Mouse (Mus musculus): ENCODE data around the gene Ppp1r9a. TPM values are rescaled to one million over a fixed set of nuclear protein-coding genes. Genes with fewer than 3 reads are reported as not detected.

Ppp1r9a gene
- polyA plus RNA-seq, 1 experiment from 2014 or later: 37.4 TPM

- Histone ChIP-seq H3K9me3 (replicated peaks; ENCODE audit: control insufficient read depth, low read length, poor library complexity, severe bottlenecking) (no peaks in the 10 kb centered on the region), H3K27me3 (ENCODE audit: control insufficient read depth, insufficient read depth, low read depth, low read length) (no peaks in the 10 kb centered on the region), H3K36me3 (ENCODE audit: control insufficient read depth, insufficient read depth, low read length) (no peaks in the 10 kb centered on the region; the same call in 1 of the 2 replicates), H3K4me3 (ENCODE audit: low read depth, low read length) (no peak overlapping the region), H3K4me2 (ENCODE audit: low read length) (no peak overlapping the region), H3K4me1 (ENCODE audit: control insufficient read depth, insufficient read depth, low read length) (no peaks in the 10 kb centered on the region), H3K9ac (ENCODE audit: low read depth, low read length) (no peak overlapping the region), H3K27ac (ENCODE audit: low read length) (no peak overlapping the region)
- WGBS: 46% methylated on average over 3 of the region's 3 CpGs
- no peak for ATAC-seq
Observed at GRCm38 (mm10) chr6:5120229-5120628, 217.5 kb downstream of the Ppp1r9a start.

- Histone ChIP-seq H3K27ac (ENCODE audit: low read length) (no peak overlapping the region), H3K36me3 (ENCODE audit: control insufficient read depth, insufficient read depth, low read length) (no peaks in the 10 kb centered on the region), H3K9me3 (replicated peaks; ENCODE audit: control insufficient read depth, low read length, poor library complexity, severe bottlenecking) (no peaks in the 10 kb centered on the region), H3K9ac (ENCODE audit: low read depth, low read length) (no peak overlapping the region), H3K4me2 (ENCODE audit: low read length) (no peak overlapping the region), H3K4me1 (ENCODE audit: control insufficient read depth, insufficient read depth, low read length) (no peaks in the 10 kb centered on the region; the same call in 1 of the 2 replicates), H3K27me3 (ENCODE audit: control insufficient read depth, insufficient read depth, low read depth, low read length) (no peaks in the 10 kb centered on the region), H3K4me3 (ENCODE audit: low read depth, low read length) (no peak overlapping the region)
- WGBS: 64% methylated on average over 14 of the region's 14 CpGs
- peak; percentile 70 for ATAC-seq
Observed at GRCm38 (mm10) chr6:5129364-5130093, 226.8 kb downstream of the Ppp1r9a start.

- Histone ChIP-seq H3K4me1 (ENCODE audit: control insufficient read depth, insufficient read depth, low read length) (no peaks in the 10 kb centered on the region), H3K36me3 (ENCODE audit: control insufficient read depth, insufficient read depth, low read length) (no peaks in the 10 kb centered on the region), H3K9ac (ENCODE audit: low read depth, low read length) (no peak overlapping the region), H3K4me3 (ENCODE audit: low read depth, low read length) (no peak overlapping the region), H3K9me3 (replicated peaks; ENCODE audit: control insufficient read depth, low read length, poor library complexity, severe bottlenecking) (no peaks in the 10 kb centered on the region), H3K4me2 (ENCODE audit: low read length) (no peak overlapping the region), H3K27me3 (ENCODE audit: control insufficient read depth, insufficient read depth, low read depth, low read length) (no peaks in the 10 kb centered on the region), H3K27ac (ENCODE audit: low read length) (no peak overlapping the region)
- no peak for ATAC-seq
- 91% methylated on average over 6 of the region's 6 CpGs for WGBS
Observed at GRCm38 (mm10) chr6:5134986-5135385, 232.3 kb downstream of the Ppp1r9a start.

DNA sequence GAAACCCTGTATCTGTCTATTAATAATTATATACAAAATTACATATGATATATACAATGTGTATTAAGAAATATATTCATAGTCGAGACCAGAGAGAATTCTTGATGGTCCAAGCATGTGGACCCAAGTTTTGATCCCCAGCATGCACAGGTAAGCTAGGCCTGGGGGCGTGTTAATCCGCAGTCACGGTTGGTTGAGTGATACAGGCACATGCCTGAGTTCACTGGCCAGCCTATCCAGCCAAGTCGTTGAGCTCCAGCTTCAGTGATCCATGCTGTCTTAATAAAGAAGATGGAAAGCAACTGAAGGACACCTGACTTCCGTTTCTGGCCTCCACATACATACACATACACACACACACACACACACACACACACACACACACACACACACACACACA, 233.3 kb downstream of the Ppp1r9a start:
- Histone ChIP-seq H3K4me1 (ENCODE audit: control insufficient read depth, insufficient read depth, low read length) (no peaks in the 10 kb centered on the region), H3K9me3 (replicated peaks; ENCODE audit: control insufficient read depth, low read length, poor library complexity, severe bottlenecking) (no peaks in the 10 kb centered on the region), H3K36me3 (ENCODE audit: control insufficient read depth, insufficient read depth, low read length) (no peaks in the 10 kb centered on the region), H3K4me3 (ENCODE audit: low read depth, low read length) (no peak overlapping the region), H3K4me2 (ENCODE audit: low read length) (no peak overlapping the region), H3K27me3 (ENCODE audit: control insufficient read depth, insufficient read depth, low read depth, low read length) (no peaks in the 10 kb centered on the region), H3K9ac (ENCODE audit: low read depth, low read length) (no peak overlapping the region), H3K27ac (ENCODE audit: low read length) (no peak overlapping the region)
- WGBS: 76% methylated on average over 6 of the region's 6 CpGs
- no peak for ATAC-seq

- Histone ChIP-seq H3K9me3 (replicated peaks; ENCODE audit: control insufficient read depth, low read length, poor library complexity, severe bottlenecking) (no peaks in the 10 kb centered on the region), H3K4me1 (ENCODE audit: control insufficient read depth, insufficient read depth, low read length) (no peaks in the 10 kb centered on the region), H3K36me3 (ENCODE audit: control insufficient read depth, insufficient read depth, low read length) (no peaks in the 10 kb centered on the region), H3K4me3 (ENCODE audit: low read depth, low read length) (no peak overlapping the region), H3K4me2 (ENCODE audit: low read length) (no peak overlapping the region), H3K9ac (ENCODE audit: low read depth, low read length) (no peak overlapping the region), H3K27ac (ENCODE audit: low read length) (no peak overlapping the region), H3K27me3 (ENCODE audit: control insufficient read depth, insufficient read depth, low read depth, low read length) (no peaks in the 10 kb centered on the region)
- ATAC-seq: 0 out of 2 replicates have a peak, but pooled peaks have one; percentile 32
- WGBS: 87% methylated on average over 12 of the region's 12 CpGs
Observed at GRCm38 (mm10) chr6:5138875-5139631, 236.3 kb downstream of the Ppp1r9a start.

DNA sequence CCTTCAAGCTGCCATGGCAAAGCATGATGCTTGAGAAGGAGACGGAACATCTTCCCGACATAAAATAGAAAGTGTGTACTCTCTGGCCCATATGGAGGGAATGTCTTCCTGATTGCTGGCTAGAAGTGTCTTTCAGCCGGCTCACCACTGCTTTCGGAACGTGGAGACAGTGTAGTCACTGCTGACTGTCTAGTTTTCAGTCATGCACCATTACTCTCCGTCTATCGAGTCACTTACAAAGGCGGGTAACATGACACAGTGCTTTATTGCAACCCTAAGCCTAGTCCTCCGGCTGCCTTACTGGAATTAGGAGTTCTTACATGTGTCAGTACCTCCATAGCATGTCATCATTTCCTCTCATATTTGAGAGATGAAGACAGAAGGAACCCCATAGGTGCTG, 236.9 kb downstream of the Ppp1r9a start:
- H3K4me1 ChIP-seq (ENCODE audit: control insufficient read depth, insufficient read depth, low read length): no peaks in the 10 kb centered on the region
- no peaks in the 10 kb centered on the region for H3K36me3 ChIP-seq (ENCODE audit: control insufficient read depth, insufficient read depth, low read length)
- no peak overlapping the region for H3K27ac ChIP-seq (ENCODE audit: low read length)
- 80% methylated on average over 9 of the region's 9 CpGs for WGBS
- no peak overlapping the region for H3K4me2 ChIP-seq (ENCODE audit: low read length)
- H3K27me3 ChIP-seq (ENCODE audit: control insufficient read depth, insufficient read depth, low read depth, low read length): no peaks in the 10 kb centered on the region
- no peak overlapping the region for H3K4me3 ChIP-seq (ENCODE audit: low read depth, low read length)
- no peak overlapping the region for H3K9ac ChIP-seq (ENCODE audit: low read depth, low read length)
- no peak for ATAC-seq
- no peaks in the 10 kb centered on the region for H3K9me3 ChIP-seq (replicated peaks; ENCODE audit: control insufficient read depth, low read length, poor library complexity, severe bottlenecking)

GRCm38 (mm10) chr6:5147488-5148142, 244.9 kb downstream of the Ppp1r9a start:
- H3K4me1 ChIP-seq (ENCODE audit: control insufficient read depth, insufficient read depth, low read length): no peaks in the 10 kb centered on the region; the same call in 1 of the 2 replicates
- no peaks in the 10 kb centered on the region for H3K9me3 ChIP-seq (replicated peaks; ENCODE audit: control insufficient read depth, low read length, poor library complexity, severe bottlenecking)
- peak overlapping the region; percentile 19; the same call in 1 of the 2 replicates for H3K27ac ChIP-seq (ENCODE audit: low read length)
- no peak overlapping the region for H3K4me2 ChIP-seq (ENCODE audit: low read length)
- no peaks in the 10 kb centered on the region for H3K27me3 ChIP-seq (ENCODE audit: control insufficient read depth, insufficient read depth, low read depth, low read length)
- no peak overlapping the region for H3K4me3 ChIP-seq (ENCODE audit: low read depth, low read length)
- ATAC-seq: peak; percentile 64
- no peak overlapping the region for H3K9ac ChIP-seq (ENCODE audit: low read depth, low read length)
- peaks cover 2% of the 10 kb centered on the region; the same call in 1 of the 2 replicates for H3K36me3 ChIP-seq (ENCODE audit: control insufficient read depth, insufficient read depth, low read length)
- 74% methylated on average over 13 of the region's 13 CpGs for WGBS

- 91% methylated on average over 2 of the region's 2 CpGs for WGBS
- ATAC-seq: no peak
Observed at GRCm38 (mm10) chr6:5149941-5150340, 247.2 kb downstream of the Ppp1r9a start.

More at GRCm38 (mm10) chr6:5149941-5150340, 247.2 kb downstream of the Ppp1r9a start:
- no peaks in the 10 kb centered on the region; the same call in 1 of the 2 replicates for H3K4me1 ChIP-seq (ENCODE audit: control insufficient read depth, insufficient read depth, low read length)
- H3K9ac ChIP-seq (ENCODE audit: low read depth, low read length): no peak overlapping the region
- no peak overlapping the region for H3K27ac ChIP-seq (ENCODE audit: low read length)
- H3K27me3 ChIP-seq (ENCODE audit: control insufficient read depth, insufficient read depth, low read depth, low read length): no peaks in the 10 kb centered on the region
- no peaks in the 10 kb centered on the region for H3K9me3 ChIP-seq (replicated peaks; ENCODE audit: control insufficient read depth, low read length, poor library complexity, severe bottlenecking)
- no peak overlapping the region for H3K4me3 ChIP-seq (ENCODE audit: low read depth, low read length)
- H3K36me3 ChIP-seq (ENCODE audit: control insufficient read depth, insufficient read depth, low read length): peaks cover 6% of the 10 kb centered on the region; the same call in 1 of the 2 replicates
- no peak overlapping the region for H3K4me2 ChIP-seq (ENCODE audit: low read length)

Data from midbrain, embryonic 16.5 days (tissue).